Mouse (Mus musculus): ENCODE data around the gene Dexi.

- TF ChIP-seq CTCF (IDR thresholded peaks at IDR 0.05; ENCODE audit: borderline replicate concordance, insufficient read depth, low read depth, low read length) (no peak), POLR2A (IDR thresholded peaks at IDR 0.05; ENCODE audit: borderline replicate concordance, insufficient read depth, low read length) (no peak)
Measured at GRCm38 (mm10) chr16:10482343-10482742, 60.5 kb downstream of the Dexi start.

Data from cerebellum, adult 2 months (tissue).